Mouse (Mus musculus): Measurements from ENCODE around the gene Med16.

The Med16 gene

GRCm38 (mm10) chr10:79937775-79938526 lies 29.2 kb upstream of the Med16 start:
- no peak for DNase-seq (ENCODE audit: low read depth, low spot score)
- no peaks in the 10 kb centered on the region for H3K36me3 ChIP-seq (ENCODE audit: control insufficient read depth, insufficient read depth, low read length, poor library complexity, severe bottlenecking)
- no peaks in the 10 kb centered on the region for H3K27me3 ChIP-seq (ENCODE audit: control insufficient read depth, insufficient read depth, low read length, poor library complexity, severe bottlenecking)

GRCm38 (mm10) chr10:79936911-79937441 lies 28.3 kb upstream of the Med16 start:
- DNase-seq (ENCODE audit: low read depth, low spot score): peak; percentile 87
- H3K36me3 ChIP-seq (ENCODE audit: control insufficient read depth, insufficient read depth, low read length, poor library complexity, severe bottlenecking): no peaks in the 10 kb centered on the region

DNA sequence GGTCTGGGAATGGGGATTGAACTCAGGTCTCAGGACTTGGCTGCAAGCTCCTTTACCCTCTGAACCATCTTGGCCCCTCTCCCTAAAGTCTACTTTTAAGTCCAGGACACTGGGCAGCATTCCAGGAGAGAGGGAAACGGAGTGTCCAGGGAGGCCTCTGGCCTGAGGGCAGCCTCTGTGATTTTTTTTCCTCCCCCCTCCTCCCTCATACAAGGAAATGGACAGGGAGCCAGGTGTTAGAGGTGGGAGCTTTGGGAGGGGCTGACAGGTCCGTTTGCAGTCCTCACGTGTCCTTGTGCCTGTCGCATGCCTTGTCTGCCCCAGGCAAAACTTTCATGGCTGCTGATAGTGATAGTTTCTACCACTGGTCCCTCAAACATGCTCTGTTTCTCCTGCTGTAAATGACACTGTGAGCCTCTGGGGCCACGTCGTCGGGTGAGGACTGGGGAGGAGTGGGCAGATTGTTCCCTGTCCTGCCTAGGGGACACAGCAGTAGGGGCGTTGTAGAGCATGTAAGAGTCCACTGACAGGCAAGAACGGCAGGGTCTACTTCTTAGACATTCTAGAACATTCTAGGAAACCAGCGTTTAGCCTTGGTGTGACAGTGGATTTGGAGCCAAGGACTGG lies 27.7 kb upstream of the Med16 start:
- Histone ChIP-seq H3K36me3 (ENCODE audit: control insufficient read depth, insufficient read depth, low read length, poor library complexity, severe bottlenecking) (no peaks in the 10 kb centered on the region; the same call in 1 of the 2 replicates), H3K27me3 (ENCODE audit: control insufficient read depth, insufficient read depth, low read length, poor library complexity, severe bottlenecking) (no peaks in the 10 kb centered on the region)

More at GRCm38 (mm10) chr10:79936911-79937441, 28.3 kb upstream of the Med16 start:
- no peaks in the 10 kb centered on the region for H3K27me3 ChIP-seq (ENCODE audit: control insufficient read depth, insufficient read depth, low read length, poor library complexity, severe bottlenecking)

DNA sequence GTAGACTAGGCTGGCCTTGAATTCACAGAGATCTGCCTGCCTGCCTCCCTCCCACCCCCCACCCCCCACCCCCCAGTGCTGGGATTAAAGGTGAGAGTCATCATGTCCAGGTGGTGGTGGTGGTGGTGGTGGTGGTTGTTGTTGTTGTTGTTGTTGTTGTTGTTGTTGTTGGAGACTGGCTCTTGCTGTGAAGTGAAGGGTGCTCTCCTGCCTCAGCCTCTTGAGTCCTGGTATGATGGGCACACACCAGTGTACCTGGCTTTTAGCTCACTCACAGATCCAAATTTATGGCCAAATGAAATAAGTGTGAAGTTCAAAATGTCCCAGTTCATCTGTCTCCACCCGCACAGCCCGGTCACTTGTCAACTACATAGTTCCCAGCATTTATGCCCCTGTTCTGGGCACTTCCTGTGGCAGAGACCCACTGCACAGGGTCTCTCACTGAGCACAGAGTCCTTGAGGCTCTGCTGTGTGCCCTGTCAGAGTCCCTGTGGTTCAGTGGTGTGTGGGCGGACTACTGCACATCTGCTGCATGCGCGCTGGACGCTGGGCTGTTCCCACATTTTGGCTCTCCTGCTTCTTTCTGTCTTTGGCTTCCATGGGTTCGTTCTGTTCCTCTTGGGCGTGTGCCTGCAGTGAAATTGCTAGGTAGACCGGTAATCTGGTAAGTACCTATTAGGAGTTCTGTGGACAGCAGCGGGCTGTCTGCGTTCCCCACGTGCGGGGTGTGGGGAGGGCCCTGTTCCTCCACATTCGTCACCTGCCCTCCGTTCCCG lies 26.3 kb upstream of the Med16 start:
- Histone ChIP-seq H3K36me3 (ENCODE audit: control insufficient read depth, insufficient read depth, low read length, poor library complexity, severe bottlenecking) (peaks cover 2% of the 10 kb centered on the region; the same call in 1 of the 2 replicates), H3K27me3 (ENCODE audit: control insufficient read depth, insufficient read depth, low read length, poor library complexity, severe bottlenecking) (no peaks in the 10 kb centered on the region)
- DNase-seq (ENCODE audit: low read depth, low spot score): no peak

More for the DNA sequence above, 27.7 kb upstream of the Med16 start:
- no peak for DNase-seq (ENCODE audit: low read depth, low spot score)

- no peaks in the 10 kb centered on the region for H3K27me3 ChIP-seq (ENCODE audit: control insufficient read depth, insufficient read depth, low read length, poor library complexity, severe bottlenecking)
- DNase-seq (ENCODE audit: low read depth, low spot score): no peak
These were observed 25.6 kb upstream of the Med16 start for GRCm38 (mm10) chr10:79934272-79934721.

DNA sequence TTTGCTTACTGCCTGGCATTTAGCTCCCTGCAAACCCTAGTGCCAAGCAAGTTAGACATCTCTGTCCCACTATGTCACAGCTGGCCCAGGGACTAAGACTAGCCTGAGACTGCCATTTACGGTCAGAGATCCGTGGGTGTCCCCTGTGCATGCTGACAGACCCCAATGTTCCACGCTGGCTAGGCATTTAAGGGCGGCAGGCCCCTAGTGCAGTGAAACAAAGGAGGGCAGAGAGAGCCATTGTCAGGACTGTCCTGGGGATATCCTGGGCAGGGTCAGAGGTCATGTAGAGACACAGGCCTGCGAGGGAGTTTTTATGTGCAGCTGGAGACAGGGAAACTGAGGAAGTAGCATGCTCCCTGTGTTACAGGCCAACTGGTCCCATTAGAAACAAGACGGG lies 25.1 kb upstream of the Med16 start:
- peaks cover 2% of the 10 kb centered on the region; the same call in 1 of the 2 replicates for H3K36me3 ChIP-seq (ENCODE audit: control insufficient read depth, insufficient read depth, low read length, poor library complexity, severe bottlenecking)
- DNase-seq (ENCODE audit: low read depth, low spot score): no peak
- H3K27me3 ChIP-seq (ENCODE audit: control insufficient read depth, insufficient read depth, low read length, poor library complexity, severe bottlenecking): no peaks in the 10 kb centered on the region

More at GRCm38 (mm10) chr10:79934272-79934721, 25.6 kb upstream of the Med16 start:
- peaks cover 2% of the 10 kb centered on the region; the same call in 1 of the 2 replicates for H3K36me3 ChIP-seq (ENCODE audit: control insufficient read depth, insufficient read depth, low read length, poor library complexity, severe bottlenecking)

DNA sequence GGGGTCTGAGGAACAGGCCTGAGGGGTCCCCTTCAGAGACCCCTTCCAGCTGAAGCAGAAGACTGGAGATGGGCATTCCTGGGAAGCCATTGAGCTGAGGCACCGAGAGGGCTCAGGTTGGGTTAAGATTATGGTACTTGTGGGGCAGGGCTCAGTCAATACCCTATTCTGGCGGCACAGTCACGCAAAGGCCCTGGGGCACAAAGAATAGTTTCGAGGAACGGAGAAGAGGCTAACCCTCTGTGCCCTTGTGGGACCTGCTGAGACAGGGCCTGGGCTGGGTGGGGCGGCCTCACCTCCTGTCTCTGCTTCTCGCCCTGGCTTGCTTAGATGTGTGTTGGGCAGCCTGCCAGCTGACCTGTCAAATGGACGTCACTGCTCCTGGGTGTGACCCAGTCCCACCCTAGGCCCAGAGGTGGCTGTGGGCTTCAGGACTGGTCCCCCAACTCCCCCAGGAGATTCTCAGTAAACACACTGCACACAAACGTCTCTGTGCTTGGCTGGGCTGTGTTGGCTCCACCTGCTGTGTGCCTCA lies 24.5 kb upstream of the Med16 start:
- Histone ChIP-seq H3K27me3 (ENCODE audit: control insufficient read depth, insufficient read depth, low read length, poor library complexity, severe bottlenecking) (no peaks in the 10 kb centered on the region), H3K36me3 (ENCODE audit: control insufficient read depth, insufficient read depth, low read length, poor library complexity, severe bottlenecking) (peaks cover 2% of the 10 kb centered on the region; the same call in 1 of the 2 replicates)
- DNase-seq (ENCODE audit: low read depth, low spot score): no peak

DNA sequence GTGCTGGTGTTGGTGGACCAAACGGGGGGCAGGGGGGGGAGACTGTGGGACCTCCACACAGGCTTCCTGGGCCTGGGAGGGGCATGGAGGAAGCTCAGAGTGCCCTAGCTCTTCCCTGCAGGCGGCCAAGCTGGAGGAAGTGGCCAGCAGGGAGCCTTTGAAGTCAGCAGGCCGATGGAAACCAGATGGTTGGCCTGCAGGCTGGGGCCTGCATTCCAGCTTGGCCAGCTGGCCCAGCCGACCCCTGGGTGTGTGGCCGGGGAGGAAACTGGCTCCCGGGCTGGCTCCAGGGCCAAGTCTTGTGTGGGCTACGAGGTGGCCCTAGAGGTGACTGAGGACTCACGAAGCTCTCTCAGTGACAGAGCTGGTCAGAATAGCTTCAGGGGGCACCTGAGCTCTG lies 24.0 kb upstream of the Med16 start:
- Histone ChIP-seq H3K36me3 (ENCODE audit: control insufficient read depth, insufficient read depth, low read length, poor library complexity, severe bottlenecking) (peaks cover 2% of the 10 kb centered on the region; the same call in 1 of the 2 replicates), H3K27me3 (ENCODE audit: control insufficient read depth, insufficient read depth, low read length, poor library complexity, severe bottlenecking) (no peaks in the 10 kb centered on the region)
- DNase-seq (ENCODE audit: low read depth, low spot score): no peak

DNA sequence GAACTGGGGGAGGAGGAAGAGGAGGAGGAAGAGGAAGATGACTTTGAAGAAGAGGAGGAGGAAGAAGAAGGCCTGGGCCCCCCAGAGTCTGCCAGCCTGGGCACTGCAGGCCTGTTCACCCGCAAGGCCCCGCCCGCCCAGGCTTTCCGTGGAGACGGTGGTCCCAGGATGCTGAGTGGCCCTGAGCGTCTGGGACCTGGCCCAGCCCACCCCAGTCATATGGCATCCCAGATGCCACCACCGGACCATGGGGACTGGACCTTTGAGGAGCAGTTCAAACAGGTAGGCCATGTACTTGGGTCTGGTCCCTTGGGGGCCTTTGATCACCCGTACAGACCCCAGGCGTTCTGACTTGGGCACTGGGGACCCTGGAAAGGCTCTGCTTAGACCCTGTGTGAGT lies 23.1 kb upstream of the Med16 start:
- no peak for DNase-seq (ENCODE audit: low read depth, low spot score)
- H3K27me3 ChIP-seq (ENCODE audit: control insufficient read depth, insufficient read depth, low read length, poor library complexity, severe bottlenecking): no peaks in the 10 kb centered on the region
- H3K36me3 ChIP-seq (ENCODE audit: control insufficient read depth, insufficient read depth, low read length, poor library complexity, severe bottlenecking): peaks cover 2% of the 10 kb centered on the region; the same call in 1 of the 2 replicates

DNA sequence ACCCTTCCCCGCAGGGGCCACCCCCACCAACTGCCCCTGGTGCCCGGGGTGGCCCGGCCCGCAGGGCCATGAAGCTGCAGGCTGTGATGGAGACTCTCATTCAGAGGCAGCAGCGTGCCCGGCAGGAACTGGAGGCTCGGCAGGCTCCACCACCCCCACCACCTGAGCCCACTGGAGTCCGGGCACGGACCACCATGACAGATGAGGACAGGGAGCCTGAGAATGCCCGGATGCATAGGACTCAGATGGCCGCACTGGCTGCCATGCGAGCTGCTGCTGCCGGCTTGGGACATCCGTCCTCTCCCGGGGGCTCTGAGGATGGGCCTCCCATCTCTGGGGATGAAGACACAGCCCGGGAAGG lies 22.1 kb upstream of the Med16 start:
- Histone ChIP-seq H3K36me3 (ENCODE audit: control insufficient read depth, insufficient read depth, low read length, poor library complexity, severe bottlenecking) (peaks cover 2% of the 10 kb centered on the region; the same call in 1 of the 2 replicates), H3K27me3 (ENCODE audit: control insufficient read depth, insufficient read depth, low read length, poor library complexity, severe bottlenecking) (no peaks in the 10 kb centered on the region)
- no peak for DNase-seq (ENCODE audit: low read depth, low spot score)

- H3K36me3 ChIP-seq (ENCODE audit: control insufficient read depth, insufficient read depth, low read length, poor library complexity, severe bottlenecking): peaks cover 2% of the 10 kb centered on the region; the same call in 1 of the 2 replicates
- DNase-seq (ENCODE audit: low read depth, low spot score): no peak
These were observed 21.5 kb upstream of the Med16 start for GRCm38 (mm10) chr10:79929967-79930825.

DNA sequence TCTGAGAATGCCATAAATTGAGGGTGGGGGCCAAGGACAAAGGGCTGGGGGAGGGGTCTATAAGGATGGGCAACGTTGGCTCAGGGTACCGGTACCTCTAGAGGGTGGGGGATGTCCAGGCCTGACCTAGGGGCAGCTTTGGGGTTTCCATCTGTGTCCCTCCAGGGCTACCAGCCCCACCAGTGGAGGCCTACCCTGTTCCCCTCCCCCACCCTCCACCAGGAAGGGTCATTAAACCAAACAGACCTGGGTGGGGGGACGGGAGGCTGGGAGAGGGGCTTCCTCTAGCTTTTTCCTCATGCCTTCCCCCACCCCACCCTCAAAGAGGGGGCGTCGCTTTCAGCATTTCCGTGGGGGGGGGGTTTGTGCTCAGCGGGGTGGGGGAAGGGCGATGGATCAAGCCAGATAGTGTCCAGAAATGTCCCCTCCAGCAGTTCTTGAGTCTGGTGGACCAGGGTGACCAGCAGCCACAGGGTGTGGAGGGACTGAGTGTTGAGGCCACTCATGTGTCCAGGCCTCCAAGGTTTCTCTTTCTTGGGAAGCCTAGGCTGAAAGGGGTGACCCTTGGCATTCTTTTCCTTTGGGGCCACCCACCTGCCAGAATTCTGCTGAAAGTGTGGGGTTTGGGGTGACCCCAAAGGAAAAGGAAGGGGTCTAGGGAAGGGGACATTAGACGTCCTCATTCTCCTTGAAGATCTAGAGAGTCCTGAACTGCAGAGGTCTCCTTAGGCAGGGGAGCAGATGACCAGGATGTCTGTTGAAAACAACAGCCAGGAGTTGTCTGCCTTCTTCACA lies 20.4 kb upstream of the Med16 start:
- DNase-seq (ENCODE audit: low read depth, low spot score): no peak
- peaks cover 2% of the 10 kb centered on the region; the same call in 1 of the 2 replicates for H3K36me3 ChIP-seq (ENCODE audit: control insufficient read depth, insufficient read depth, low read length, poor library complexity, severe bottlenecking)
- H3K27me3 ChIP-seq (ENCODE audit: control insufficient read depth, insufficient read depth, low read length, poor library complexity, severe bottlenecking): no peaks in the 10 kb centered on the region

More at GRCm38 (mm10) chr10:79929967-79930825, 21.5 kb upstream of the Med16 start:
- H3K27me3 ChIP-seq (ENCODE audit: control insufficient read depth, insufficient read depth, low read length, poor library complexity, severe bottlenecking): no peaks in the 10 kb centered on the region

Data from splenic B cell, adult 2 months (primary cell).